Mouse (Mus musculus) left cerebral cortex, adult 2 months (tissue): ENCODE data around the gene Gm28230. TPM values are rescaled to one million over a fixed set of nuclear protein-coding genes. Genes with fewer than 3 reads are reported as not detected.

Experiments
- DNase-seq, 2 experiments: peaks; one replicate each; pipeline ENCODE4 v3.0.0; 2021 to 2022; ENCODE audit warnings: low spot score in 2 of 2, mixed read lengths in 1 of 2; ENCODE audit errors: extremely low spot score in 1 of 2
- H3K27ac ChIP-seq: fragments of 200-600 bp; 2 replicates; pipeline ENCODE4 v1.8.1; 2022
- H3K4me3 ChIP-seq: fragments of 200-600 bp; 2 replicates; pipeline ENCODE4 v1.8.1; 2022
- CTCF ChIP-seq: fragments of 200-600 bp; IDR thresholded peaks from 2 replicates; pipeline ENCODE4 v1.8.1; 2022; ENCODE audit warnings: antibody characterized with exemption, mild to moderate bottlenecking, moderate library complexity
- intact Hi-C: fragments of 180-260 bp; cut with DNase I; formaldehyde crosslinking; loops from one replicate; pipeline ENCODE4 v1.15.1; 2025
- microRNA-seq, 2 experiments: library from miRNA; unstranded; fragments of <30 nt; microRNA quantifications; one replicate each; pipeline ENCODE4 v1.2.0; 2021
- total RNA-seq, 2 experiments: library from RNA; stranded (reverse); gene quantifications; 2 replicates each; pipeline ENCODE4 v1.2.3; 2021

Gm28230 gene
- total RNA-seq, 2 experiments from 2014 or later, result not detected

GRCm38 (mm10) chr2:74795531-74795930 lies 69.0 kb downstream of the Gm28230 start:
- Histone ChIP-seq H3K4me3 (no peak overlapping the region), H3K27ac (no peak overlapping the region)
- intact Hi-C loops, result no loop called here
- DNase-seq, result no peak
- no peak for TF ChIP-seq CTCF

Small RNAs within 50 kb of the gene (microRNA-seq; reads per million reads assigned to microRNA genes)
- gene Gm44463 (0 reads per million in 2 experiments), gene Mir10b (12.4 to 26.8 reads per million in 2 experiments)

Other genes with a start within 250 kb of the Gm28230 start
- 10 to 100 TPM; 73.0 to 75.9 TPM for gene Lnpk, start 147.3 kb upstream of the Gm28230 start, total RNA-seq
- gene Evx2, start 67.2 kb upstream of the Gm28230 start, total RNA-seq, result not detected
- gene Hoxd13, start 58.4 kb upstream of the Gm28230 start, total RNA-seq, result not detected
- gene Hoxd12, start 51.7 kb upstream of the Gm28230 start, total RNA-seq, result not detected
- not detected for gene Hoxd11, start 47.2 kb upstream of the Gm28230 start, total RNA-seq
- not detected for gene Hoxd10, start 34.8 kb upstream of the Gm28230 start, total RNA-seq
- gene Hoxd9, start 29.0 kb upstream of the Gm28230 start, total RNA-seq, result not detected
- not detected for gene Hoxd8, start 22.1 kb upstream of the Gm28230 start, total RNA-seq
- gene Hoxd3, start 14.8 kb upstream of the Gm28230 start, total RNA-seq, result not detected
- gene Hoxd4, start 14.8 kb upstream of the Gm28230 start, total RNA-seq, result not detected
- gene Hoxd1, start 36.3 kb downstream of the Gm28230 start, total RNA-seq, result not detected
- 10 to 100 TPM; 46.8 to 48.5 TPM for gene Mtx2, start 99.1 kb downstream of the Gm28230 start, total RNA-seq